Mouse (Mus musculus) lung, embryonic 16.5 days (tissue): ENCODE measurements around the gene Cdip1. TPM values are rescaled to one million over a fixed set of nuclear protein-coding genes. Genes with fewer than 3 reads are reported as not detected.
A peak's percentile ranks its signal among the peaks of the same experiment; 100 is the strongest.

Experiments
- ATAC-seq: fragments of 200-750 bp; cut with Nextera tagmentation; 2 replicates; pipeline ENCODE4 v1.8.0; 2017; ENCODE audit warnings: low read depth, mild to moderate bottlenecking, moderate library complexity
- H3K27ac ChIP-seq: fragments of 300-500 bp; sonication (generic); 2 replicates; pipeline ENCODE4 v1.5.1; 2014; ENCODE audit warnings: mild to moderate bottlenecking, control low read depth, low read length
- H3K27me3 ChIP-seq: fragments of 300-500 bp; sonication (generic); 2 replicates; pipeline ENCODE4 v1.6.1; 2014; ENCODE audit warnings: low read depth, low read length, mixed read lengths; ENCODE audit not compliant: control insufficient read depth, insufficient read depth
- H3K36me3 ChIP-seq: fragments of 300-500 bp; sonication (generic); 2 replicates; pipeline ENCODE4 v1.6.1; 2014; ENCODE audit warnings: low read length; ENCODE audit not compliant: control insufficient read depth, insufficient read depth
- H3K4me1 ChIP-seq: fragments of 300-500 bp; sonication (generic); replicated peaks from 2 replicates; pipeline ENCODE4 v1.6.1; 2014; ENCODE audit warnings: low read length, mixed read lengths; ENCODE audit not compliant: control insufficient read depth, insufficient read depth
- H3K4me2 ChIP-seq: fragments of 300-500 bp; sonication (generic); 2 replicates; pipeline ENCODE4 v1.6.1; 2014; ENCODE audit warnings: low read depth, low read length, control low read depth
- H3K4me3 ChIP-seq: fragments of 300-500 bp; sonication (generic); 2 replicates; pipeline ENCODE4 v1.5.1; 2014; ENCODE audit warnings: mild to moderate bottlenecking, low read length, control low read depth
- H3K9ac ChIP-seq: fragments of 300-500 bp; sonication (generic); 2 replicates; pipeline ENCODE4 v1.6.1; 2014; ENCODE audit warnings: low read length, control low read depth
- H3K9me3 ChIP-seq: fragments of 300-500 bp; sonication (generic); 2 replicates; pipeline ENCODE4 v1.6.1; 2016; ENCODE audit warnings: low read length; ENCODE audit not compliant: control insufficient read depth
- WGBS: fragments of 180-500 bp; shearing (Covaris S2); extraction: QIAGEN DNeasy Blood & Tissue Kit; methylation state at CpG from one replicate; pipeline ENCODE4 v1.1.7; 2014; 5-methylcytosine and 5-hydroxymethylcytosine counted together
- polyA plus RNA-seq: library from polyadenylated mRNA; unstranded; fragments of >200 nt; fragmentation: Nextera tagmentation; extraction: Ambion mirVana; gene quantifications from 2 replicates; pipeline ENCODE4 v1.2.1, GENCODE M21; 2015

The Cdip1 gene
- polyA plus RNA-seq, 1 experiment from 2014 or later = 93.4 TPM

- WGBS = 72% methylated on average over 3 of the region's 3 CpGs
- no peaks in the 10 kb centered on the region for H3K27me3 ChIP-seq
- no peak overlapping the region for H3K4me3 ChIP-seq
- no peak for ATAC-seq
- H3K4me2 ChIP-seq = no peak overlapping the region
- no peaks in the 10 kb centered on the region for H3K36me3 ChIP-seq
- H3K9ac ChIP-seq = no peak overlapping the region
- H3K9me3 ChIP-seq = peaks cover 5% of the 10 kb centered on the region; the same call in 1 of the 2 replicates
- H3K4me1 ChIP-seq = no peaks in the 10 kb centered on the region
- H3K27ac ChIP-seq = no peak overlapping the region
Measured at GRCm38 (mm10) chr16:4818349-4818748, 28.3 kb upstream of the Cdip1 start.

- Histone ChIP-seq H3K9ac (no peak overlapping the region), H3K4me1 (no peaks in the 10 kb centered on the region), H3K27me3 (no peaks in the 10 kb centered on the region), H3K4me2 (no peak overlapping the region), H3K36me3 (no peaks in the 10 kb centered on the region), H3K9me3 (no peaks in the 10 kb centered on the region), H3K27ac (no peak overlapping the region), H3K4me3 (no peak overlapping the region)
- 61% methylated on average over 4 of the region's 4 CpGs for WGBS
- no peak for ATAC-seq
Measured at GRCm38 (mm10) chr16:4796631-4797030, 6.5 kb upstream of the Cdip1 start.

GRCm38 (mm10) chr16:4791332-4791731 lies 1.2 kb upstream of the Cdip1 start:
- H3K9me3 ChIP-seq = no peaks in the 10 kb centered on the region
- peaks cover 5% of the 10 kb centered on the region for H3K4me1 ChIP-seq
- no peak overlapping the region for H3K4me3 ChIP-seq
- no peak overlapping the region for H3K4me2 ChIP-seq
- H3K9ac ChIP-seq = no peak overlapping the region
- ATAC-seq = no peak
- WGBS = 61% methylated on average over 2 of the region's 2 CpGs
- H3K27ac ChIP-seq = no peak overlapping the region
- no peaks in the 10 kb centered on the region for H3K27me3 ChIP-seq
- H3K36me3 ChIP-seq = no peaks in the 10 kb centered on the region

GRCm38 (mm10) chr16:4789311-4789768 lies 752 bp downstream of the Cdip1 start:
- H3K4me3 ChIP-seq = peak overlapping the region; percentile 79
- H3K27ac ChIP-seq = peak overlapping the region; percentile 95
- peak overlapping the region; percentile 88 for H3K9ac ChIP-seq
- H3K36me3 ChIP-seq = no peaks in the 10 kb centered on the region
- under 1% methylated on average over 29 of the region's 29 CpGs for WGBS
- no peaks in the 10 kb centered on the region for H3K9me3 ChIP-seq
- peak; percentile 48 for ATAC-seq
- H3K27me3 ChIP-seq = no peaks in the 10 kb centered on the region
- H3K4me1 ChIP-seq = peaks cover 20% of the 10 kb centered on the region
- H3K4me2 ChIP-seq = peak overlapping the region; percentile 81

GRCm38 (mm10) chr16:4788176-4788575 lies 1.9 kb downstream of the Cdip1 start:
- Histone ChIP-seq H3K4me2 (peak overlapping the region; percentile 23; the same call in 1 of the 2 replicates), H3K27me3 (no peaks in the 10 kb centered on the region), H3K4me3 (no peak overlapping the region), H3K9me3 (no peaks in the 10 kb centered on the region), H3K9ac (no peak overlapping the region), H3K36me3 (no peaks in the 10 kb centered on the region), H3K27ac (no peak overlapping the region), H3K4me1 (peaks cover 23% of the 10 kb centered on the region)
- ATAC-seq = no peak

GRCm38 (mm10) chr16:4785706-4786105 lies 4.4 kb downstream of the Cdip1 start:
- H3K9ac ChIP-seq = no peak overlapping the region
- ATAC-seq = no peak
- H3K4me3 ChIP-seq = no peak overlapping the region
- H3K4me2 ChIP-seq = no peak overlapping the region
- WGBS = 58% methylated on average over 4 of the region's 4 CpGs
- H3K27me3 ChIP-seq = no peaks in the 10 kb centered on the region
- H3K4me1 ChIP-seq = peaks cover 30% of the 10 kb centered on the region
- H3K36me3 ChIP-seq = no peaks in the 10 kb centered on the region
- H3K27ac ChIP-seq = no peak overlapping the region
- no peaks in the 10 kb centered on the region for H3K9me3 ChIP-seq

- Histone ChIP-seq H3K9me3 (no peaks in the 10 kb centered on the region), H3K4me2 (no peak overlapping the region), H3K27ac (no peak overlapping the region), H3K27me3 (no peaks in the 10 kb centered on the region), H3K4me3 (no peak overlapping the region), H3K36me3 (0 out of 2 replicates have a peak, but pooled peaks cover 2% of the 10 kb centered on the region), H3K4me1 (peaks cover 27% of the 10 kb centered on the region), H3K9ac (no peak overlapping the region)
- no peak for ATAC-seq
Measured at GRCm38 (mm10) chr16:4782515-4782914, 7.6 kb downstream of the Cdip1 start.

- Histone ChIP-seq H3K4me3 (no peak overlapping the region), H3K27ac (no peak overlapping the region), H3K9ac (no peak overlapping the region), H3K27me3 (no peaks in the 10 kb centered on the region), H3K4me1 (peaks cover 26% of the 10 kb centered on the region), H3K9me3 (no peaks in the 10 kb centered on the region), H3K36me3 (0 out of 2 replicates have a peak, but pooled peaks cover 2% of the 10 kb centered on the region), H3K4me2 (no peak overlapping the region)
- 51% methylated on average over 5 of the region's 5 CpGs for WGBS
- peak; percentile 23; the same call in 1 of the 2 replicates for ATAC-seq
Measured at GRCm38 (mm10) chr16:4781524-4782196, 8.4 kb downstream of the Cdip1 start.

- Histone ChIP-seq H3K4me2 (no peak overlapping the region), H3K9me3 (no peaks in the 10 kb centered on the region), H3K27me3 (no peaks in the 10 kb centered on the region), H3K4me3 (no peak overlapping the region), H3K9ac (no peak overlapping the region), H3K27ac (no peak overlapping the region), H3K36me3 (0 out of 2 replicates have a peak, but pooled peaks cover 2% of the 10 kb centered on the region), H3K4me1 (peaks cover 8% of the 10 kb centered on the region; the same call in 1 of the 2 replicates)
- ATAC-seq = no peak
- 87% methylated on average over 4 of the region's 4 CpGs for WGBS
Measured at GRCm38 (mm10) chr16:4778940-4779339, 11.2 kb downstream of the Cdip1 start.
